Mouse (Mus musculus) midbrain, embryonic 14.5 days (tissue): ENCODE measurements at regions not wholly inside any gene's neighbourhood (a gene's known extent, or its start where the extent isn't known, plus 50 kb on each side); places are given as distances from the start of the nearest gene placed in this dataset.
A peak's percentile ranks its signal among the peaks of the same experiment; 100 is the strongest.
"Not testable (repeated sequence)": the region's sequence is repeated elsewhere in the genome, so short reads cannot be mapped to it uniquely, and the experiment has no call there.

ENCODE experiments used
- ATAC-seq: fragments of 200-750 bp; cut with Nextera tagmentation; 2 replicates; pipeline ENCODE4 v1.8.0; 2017; ENCODE audit warnings: moderate number of reproducible peaks, moderate library complexity; ENCODE audit not compliant: low FRiP score, low TSS enrichment
- DNase-seq: peaks from one replicate; pipeline ENCODE4 v3.0.0-alpha.2; 2015
- H3K27ac ChIP-seq: fragments of 300-500 bp; sonication (generic); replicated peaks from 2 replicates; pipeline ENCODE4 v1.5.1; 2014; ENCODE audit warnings: mild to moderate bottlenecking, low read depth, low read length, moderate library complexity
- H3K27me3 ChIP-seq: fragments of 300-500 bp; sonication (generic); 2 replicates; pipeline ENCODE4 v1.6.1; 2014; ENCODE audit warnings: low read length, control low read depth, mixed read lengths; ENCODE audit not compliant: control insufficient read depth, insufficient read depth
- H3K36me3 ChIP-seq: fragments of 300-500 bp; sonication (generic); 2 replicates; pipeline ENCODE4 v1.6.1; 2014; ENCODE audit warnings: low read length, control low read depth; ENCODE audit not compliant: control insufficient read depth, insufficient read depth
- H3K4me1 ChIP-seq: fragments of 300-500 bp; sonication (generic); 2 replicates; pipeline ENCODE4 v1.6.1; 2014; ENCODE audit warnings: mild to moderate bottlenecking, antibody characterized with exemption, low read length, control low read depth; ENCODE audit not compliant: control insufficient read depth, insufficient read depth
- H3K4me2 ChIP-seq: fragments of 300-500 bp; sonication (generic); 2 replicates; pipeline ENCODE4 v1.6.1; 2014; ENCODE audit warnings: mild to moderate bottlenecking, low read length, moderate library complexity
- H3K4me3 ChIP-seq: fragments of 300-500 bp; sonication (generic); replicated peaks from 2 replicates; pipeline ENCODE4 v1.5.1; 2014; ENCODE audit warnings: low read depth, low read length
- H3K9ac ChIP-seq: fragments of 300-500 bp; sonication (generic); replicated peaks from 2 replicates; pipeline ENCODE4 v1.6.1; 2014; ENCODE audit warnings: mild to moderate bottlenecking, low read length, moderate library complexity
- H3K9me3 ChIP-seq: fragments of 300-500 bp; sonication (generic); 2 replicates; pipeline ENCODE4 v1.6.1; 2016; ENCODE audit warnings: low read length, control low read depth, mixed read lengths; ENCODE audit not compliant: control insufficient read depth
- WGBS: fragments of 180-500 bp; shearing (Covaris S2); extraction: QIAGEN DNeasy Blood & Tissue Kit; methylation state at CpG from one replicate; pipeline ENCODE4 v1.1.7; 2014; 5-methylcytosine and 5-hydroxymethylcytosine counted together

GRCm38 (mm10) chr8:34290670-34291069 lies 179.1 kb upstream of the Gm10131 start:
- Histone ChIP-seq H3K4me2 (no peak overlapping the region), H3K27me3 (no peaks in the 10 kb centered on the region), H3K9me3 (peaks cover 5% of the 10 kb centered on the region), H3K36me3 (no peaks in the 10 kb centered on the region), H3K4me1 (no peaks in the 10 kb centered on the region), H3K4me3 (no peak overlapping the region), H3K27ac (no peak overlapping the region), H3K9ac (no peak overlapping the region)
- ATAC-seq (no peak), DNase-seq (no peak)
- WGBS, result 85% methylated on average over 3 of the region's 4 CpGs

DNA sequence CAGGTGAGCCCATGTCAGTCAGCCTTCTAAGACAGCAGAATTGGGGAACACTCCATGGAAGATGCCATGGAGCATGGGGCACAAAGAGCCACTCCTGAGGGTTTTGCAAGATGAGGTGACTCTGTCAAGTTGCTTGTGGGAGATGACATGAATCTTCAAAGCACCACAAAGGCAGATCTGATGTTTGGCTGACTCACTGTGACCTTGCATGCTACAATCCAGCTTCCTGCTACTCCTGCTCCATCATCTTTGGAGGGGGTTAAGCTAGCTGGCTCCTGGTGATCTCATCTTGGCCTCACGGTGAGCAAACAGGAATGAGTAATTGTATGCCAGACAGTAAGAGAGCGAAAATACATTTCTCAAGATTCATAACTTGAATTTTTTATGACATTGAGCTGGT lies 176.3 kb upstream of the Gm10131 start:
- WGBS, result 83% methylated on average over 2 of the region's 2 CpGs
- H3K9ac ChIP-seq, result no peak overlapping the region
- no peak overlapping the region for H3K27ac ChIP-seq
- no peaks in the 10 kb centered on the region for H3K9me3 ChIP-seq
- ATAC-seq (no peak), DNase-seq (no peak)
- no peaks in the 10 kb centered on the region for H3K4me1 ChIP-seq
- H3K36me3 ChIP-seq, result no peaks in the 10 kb centered on the region
- no peak overlapping the region for H3K4me2 ChIP-seq
- H3K27me3 ChIP-seq, result no peaks in the 10 kb centered on the region
- no peak overlapping the region for H3K4me3 ChIP-seq

- ATAC-seq (no peak), DNase-seq (no peak)
- Histone ChIP-seq H3K4me2 (no peak overlapping the region), H3K9ac (no peak overlapping the region), H3K4me1 (peaks cover 3% of the 10 kb centered on the region; the same call in 1 of the 2 replicates), H3K27me3 (no peaks in the 10 kb centered on the region), H3K9me3 (no peaks in the 10 kb centered on the region), H3K36me3 (no peaks in the 10 kb centered on the region), H3K27ac (no peak overlapping the region), H3K4me3 (no peak overlapping the region)
- 94% methylated on average over 3 of the region's 3 CpGs for WGBS
Observed at GRCm38 (mm10) chr8:34284576-34284975, 173.0 kb upstream of the Gm10131 start.

DNA sequence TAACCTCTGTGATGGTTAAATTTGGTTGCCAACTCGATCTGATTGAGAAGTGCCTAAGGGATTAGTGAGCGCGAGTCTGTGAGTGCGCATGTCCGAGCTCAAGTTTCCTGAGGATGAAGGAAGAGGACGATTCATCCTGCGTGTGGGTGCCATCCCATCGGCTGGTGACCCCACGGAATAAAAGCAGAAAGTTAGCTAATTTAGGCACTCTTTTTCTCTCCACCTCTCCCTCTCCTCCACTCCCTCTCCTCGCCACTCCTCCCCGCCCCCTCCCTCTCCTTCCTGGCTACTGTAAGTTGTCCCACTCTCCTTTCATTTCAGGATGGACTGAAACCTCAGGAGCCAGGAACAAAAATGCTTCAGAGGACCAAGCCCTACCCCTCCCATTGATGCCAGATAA lies 168.9 kb upstream of the Gm10131 start:
- peak overlapping the region; percentile 43 for H3K4me2 ChIP-seq
- peak; percentile 13 for DNase-seq

DNA sequence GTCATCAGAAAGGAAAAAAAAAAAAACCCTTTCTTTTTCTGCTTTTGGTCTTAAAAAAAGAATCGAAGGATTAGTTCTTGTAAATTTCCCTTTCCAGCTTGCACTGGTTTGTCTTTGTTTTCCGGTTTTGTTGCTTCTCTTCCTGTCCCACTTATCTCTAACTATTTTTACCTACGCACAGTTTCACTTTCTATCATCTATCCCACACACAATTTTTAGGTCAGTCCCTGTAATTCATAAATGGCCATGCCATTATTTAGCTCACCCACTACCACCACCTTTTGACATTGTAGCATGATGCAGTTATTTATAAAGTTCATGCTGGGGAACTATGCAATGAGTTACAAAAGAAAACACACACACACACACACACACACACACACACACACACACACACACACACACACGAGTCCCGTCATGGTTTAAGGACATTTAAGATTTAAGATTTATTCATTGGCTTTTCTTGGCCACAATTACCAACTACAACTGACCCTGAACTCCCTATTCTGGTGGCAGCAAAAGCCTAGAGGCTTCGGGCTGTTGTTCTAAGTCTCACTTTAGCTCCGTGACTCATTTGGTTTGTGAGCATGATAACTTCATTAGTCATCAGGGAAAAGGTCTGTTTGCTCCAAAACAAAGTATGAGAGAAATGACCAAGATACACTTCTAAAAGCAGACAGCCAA lies 164.6 kb upstream of the Gm10131 start:
- ATAC-seq (no peak), DNase-seq (no peak)
- Histone ChIP-seq H3K9me3 (no peaks in the 10 kb centered on the region), H3K27me3 (no peaks in the 10 kb centered on the region), H3K4me2 (no peak overlapping the region), H3K27ac (no peak overlapping the region), H3K4me1 (peaks cover under 1% of the 10 kb centered on the region; the same call in 1 of the 2 replicates), H3K36me3 (no peaks in the 10 kb centered on the region), H3K4me3 (no peak overlapping the region), H3K9ac (no peak overlapping the region)
- 83% methylated on average over 7 of the region's 7 CpGs for WGBS

More for the DNA sequence above, 168.9 kb upstream of the Gm10131 start:
- 30% methylated on average over 11 of the region's 11 CpGs for WGBS
- Histone ChIP-seq H3K27ac (no peak overlapping the region), H3K9me3 (no peaks in the 10 kb centered on the region), H3K4me3 (peak overlapping the region; percentile 14), H3K9ac (no peak overlapping the region), H3K27me3 (no peaks in the 10 kb centered on the region), H3K4me1 (peaks cover 3% of the 10 kb centered on the region; the same call in 1 of the 2 replicates), H3K36me3 (no peaks in the 10 kb centered on the region)
- ATAC-seq, result no peak; the same call in 1 of the 2 replicates

DNA sequence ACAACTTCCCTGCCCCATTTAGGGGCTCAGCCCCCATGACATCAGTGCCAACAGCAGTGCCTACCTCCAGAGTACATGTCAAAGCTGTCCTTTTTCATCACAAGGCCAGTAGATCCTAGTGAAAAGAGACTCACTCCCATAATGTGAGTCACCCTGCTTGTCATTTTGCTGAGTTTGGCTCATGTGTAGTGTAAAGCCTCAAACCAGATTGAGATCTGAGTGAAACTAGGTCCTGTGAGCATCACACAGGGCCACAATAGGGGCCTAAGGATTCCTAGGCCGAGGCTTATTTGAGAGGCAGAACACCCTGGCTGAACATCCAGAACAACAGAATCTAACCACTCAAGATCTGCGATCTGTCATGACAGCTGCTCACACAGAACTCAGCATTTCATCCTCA lies 163.3 kb upstream of the Gm10131 start:
- 91% methylated on average over 2 of the region's 2 CpGs for WGBS

DNA sequence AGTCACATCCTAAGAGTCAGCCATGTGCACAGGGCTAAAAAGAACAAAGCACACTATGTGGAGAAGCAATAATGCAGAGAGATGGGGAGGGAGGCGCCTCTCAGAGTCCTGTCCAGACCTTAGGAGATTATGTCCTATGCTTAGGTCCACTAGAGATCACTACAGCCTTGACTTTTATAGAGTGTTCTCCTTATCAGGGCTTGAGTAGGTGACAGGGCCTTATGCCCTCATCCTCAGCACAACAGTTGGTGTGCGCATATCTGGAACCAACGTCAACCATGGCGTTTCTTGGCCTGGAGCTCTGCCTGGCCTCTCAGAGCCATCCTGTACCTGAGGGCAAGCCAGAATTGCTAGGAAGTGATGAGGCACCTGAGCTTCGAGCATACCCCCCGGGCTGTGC lies 162.6 kb upstream of the Gm10131 start:
- no peaks in the 10 kb centered on the region for H3K36me3 ChIP-seq
- H3K9ac ChIP-seq, result no peak overlapping the region
- no peak overlapping the region for H3K4me3 ChIP-seq
- no peak for ATAC-seq
- no peak overlapping the region for H3K4me2 ChIP-seq
- WGBS, result 94% methylated on average over 6 of the region's 6 CpGs
- H3K27me3 ChIP-seq, result no peaks in the 10 kb centered on the region
- no peaks in the 10 kb centered on the region for H3K9me3 ChIP-seq
- H3K27ac ChIP-seq, result no peak overlapping the region
- no peaks in the 10 kb centered on the region for H3K4me1 ChIP-seq
- DNase-seq, result no peak

More for the DNA sequence above, 163.3 kb upstream of the Gm10131 start:
- H3K4me3 ChIP-seq, H3K9me3 ChIP-seq, H3K4me1 ChIP-seq, H3K9ac ChIP-seq, DNase-seq, H3K36me3 ChIP-seq, H3K27ac ChIP-seq, ATAC-seq, H3K27me3 ChIP-seq, H3K4me2 ChIP-seq: not testable (repeated sequence)

DNA sequence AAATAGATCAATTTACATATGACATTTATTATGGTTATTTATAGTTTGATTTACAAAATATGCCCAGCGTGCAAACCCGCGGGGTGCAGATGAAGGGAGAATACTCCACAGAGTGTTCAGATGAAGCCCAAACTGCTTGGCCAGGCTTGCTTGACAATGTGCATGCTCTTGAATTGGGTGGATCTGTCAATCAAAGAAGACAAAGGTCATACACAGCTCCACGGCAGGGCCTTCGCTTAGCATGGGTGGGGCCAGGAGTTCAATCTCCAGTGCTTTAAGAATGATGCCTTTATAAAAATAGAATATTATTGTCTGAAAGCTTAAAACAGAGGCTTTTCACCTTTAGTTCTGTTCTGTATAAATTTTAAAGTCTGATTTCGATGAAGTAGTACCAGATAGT lies 158.3 kb upstream of the Gm10131 start:
- ATAC-seq (no peak), DNase-seq (no peak)
- no peaks in the 10 kb centered on the region for H3K27me3 ChIP-seq
- no peaks in the 10 kb centered on the region for H3K36me3 ChIP-seq
- H3K9ac ChIP-seq, result no peak overlapping the region
- no peak overlapping the region for H3K4me2 ChIP-seq
- 76% methylated on average over 6 of the region's 6 CpGs for WGBS
- no peak overlapping the region for H3K27ac ChIP-seq
- H3K4me3 ChIP-seq, result no peak overlapping the region
- H3K4me1 ChIP-seq, result no peaks in the 10 kb centered on the region
- no peaks in the 10 kb centered on the region for H3K9me3 ChIP-seq

DNA sequence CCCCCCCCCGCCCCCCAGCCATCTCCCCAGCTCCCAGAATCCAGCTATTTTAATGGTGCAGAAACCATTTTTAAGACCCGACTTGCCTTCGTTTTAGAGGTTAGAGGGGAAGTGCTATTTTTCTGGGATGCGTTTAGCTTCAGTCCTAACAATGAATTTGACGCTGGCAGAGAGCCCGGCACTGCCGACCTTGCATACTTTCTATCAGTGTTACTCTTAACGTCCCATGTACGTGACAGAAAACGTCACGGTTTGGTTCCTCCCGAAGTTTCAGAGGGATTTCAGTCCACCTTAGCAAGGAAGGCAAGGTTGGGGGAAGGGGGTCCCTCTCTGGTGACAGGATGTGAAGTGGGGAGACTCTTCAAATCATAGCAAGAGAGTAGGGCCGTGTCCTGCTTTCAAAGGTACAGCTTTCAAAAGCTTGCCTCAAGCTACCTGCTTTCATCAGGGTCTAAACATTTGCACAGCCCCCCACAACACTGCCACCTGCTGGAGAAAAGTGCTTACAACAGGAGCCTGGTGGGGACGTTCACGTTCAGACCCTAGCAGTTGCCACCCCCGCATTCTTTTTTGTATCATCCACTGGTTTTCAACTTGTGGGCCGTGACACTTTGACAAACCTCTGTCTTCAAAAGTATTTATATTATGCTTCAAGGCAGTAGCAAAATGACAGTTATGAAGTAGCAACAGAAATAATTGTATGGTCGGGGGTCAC lies 157.4 kb upstream of the Gm10131 start:
- ATAC-seq (no peak), DNase-seq (no peak)
- Histone ChIP-seq H3K9ac (no peak overlapping the region), H3K27ac (no peak overlapping the region), H3K4me3 (no peak overlapping the region), H3K4me2 (no peak overlapping the region), H3K27me3 (no peaks in the 10 kb centered on the region), H3K9me3 (no peaks in the 10 kb centered on the region), H3K4me1 (no peaks in the 10 kb centered on the region), H3K36me3 (no peaks in the 10 kb centered on the region)
- WGBS, result 96% methylated on average over 18 of the region's 18 CpGs
